Mouse (Mus musculus): Measurements from ENCODE around the gene Polr3c. TPM values are rescaled to one million over a fixed set of nuclear protein-coding genes. Genes with fewer than 3 reads are reported as not detected.

Polr3c gene
- polyA plus RNA-seq, 2 experiments, result 26.3 to 40.5 TPM

DNA sequence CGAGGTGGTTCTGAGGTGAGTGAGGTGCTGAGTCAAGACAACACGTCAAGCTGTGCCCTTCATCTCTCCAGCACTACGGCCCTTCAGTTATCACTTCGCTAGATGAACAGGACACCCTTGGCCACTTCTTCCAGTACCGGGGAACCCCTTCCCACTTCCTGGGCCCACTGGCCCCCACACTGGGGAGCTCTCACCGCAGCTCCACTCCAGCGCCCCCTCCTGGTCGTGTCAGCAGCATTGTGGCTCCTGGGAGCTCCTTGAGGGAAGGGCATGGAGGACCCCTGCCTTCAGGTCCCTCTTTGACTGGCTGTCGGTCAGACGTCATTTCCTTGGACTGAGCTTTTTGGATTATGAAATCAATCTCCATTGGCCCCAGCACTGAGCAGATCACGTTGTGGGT is 22.6 kb downstream of the Polr3c start:
- Histone ChIP-seq H3K27ac (replicated peaks; ENCODE audit: low read depth, low read length) (no peak overlapping the region), H3K27me3 (ENCODE audit: control insufficient read depth, insufficient read depth, low read length) (no peaks in the 10 kb centered on the region), H3K4me2 (replicated peaks; ENCODE audit: low read depth, low read length, severe bottlenecking) (no peak overlapping the region), H3K9ac (ENCODE audit: low read depth, low read length, severe bottlenecking) (no peak overlapping the region), H3K36me3 (ENCODE audit: control insufficient read depth, insufficient read depth, low read length) (peaks cover 57% of the 10 kb centered on the region), H3K4me1 (ENCODE audit: control insufficient read depth, insufficient read depth, low read length) (no peaks in the 10 kb centered on the region; the same call in 1 of the 2 replicates), H3K9me3 (ENCODE audit: control insufficient read depth, low read length) (no peaks in the 10 kb centered on the region), H3K4me3 (replicated peaks; ENCODE audit: low read length) (no peak overlapping the region)
- no peak for DNase-seq (ENCODE audit: low spot score)
- WGBS, result 70% methylated on average over 11 of the region's 11 CpGs
- ATAC-seq (ENCODE audit: low FRiP score, low read depth), result no peak
- TF ChIP-seq POLR2A (IDR thresholded peaks at IDR 0.05; ENCODE audit: borderline replicate concordance, extremely low read depth, insufficient read depth, insufficient read length), result no peak

GRCm38 (mm10) chr3:96701003-96701402 is 26.4 kb downstream of the Polr3c start:
- no peak overlapping the region for H3K27ac ChIP-seq (replicated peaks; ENCODE audit: low read depth, low read length)
- H3K4me2 ChIP-seq (replicated peaks; ENCODE audit: low read depth, low read length, severe bottlenecking), result no peak overlapping the region
- no peak overlapping the region for H3K4me3 ChIP-seq (replicated peaks; ENCODE audit: low read length)
- H3K9me3 ChIP-seq (ENCODE audit: control insufficient read depth, low read length), result no peaks in the 10 kb centered on the region
- peaks cover 62% of the 10 kb centered on the region for H3K36me3 ChIP-seq (ENCODE audit: control insufficient read depth, insufficient read depth, low read length)
- WGBS, result 81% methylated on average over 4 of the region's 4 CpGs
- H3K9ac ChIP-seq (ENCODE audit: low read depth, low read length, severe bottlenecking), result no peak overlapping the region
- DNase-seq (ENCODE audit: low spot score), result no peak
- H3K27me3 ChIP-seq (ENCODE audit: control insufficient read depth, insufficient read depth, low read length), result no peaks in the 10 kb centered on the region
- TF ChIP-seq POLR2A (IDR thresholded peaks at IDR 0.05; ENCODE audit: borderline replicate concordance, extremely low read depth, insufficient read depth, insufficient read length), result no peak
- peaks cover 10% of the 10 kb centered on the region for H3K4me1 ChIP-seq (ENCODE audit: control insufficient read depth, insufficient read depth, low read length)
- ATAC-seq (ENCODE audit: low FRiP score, low read depth), result no peak

- no peaks in the 10 kb centered on the region for H3K27me3 ChIP-seq (ENCODE audit: control insufficient read depth, insufficient read depth, low read length)
- ATAC-seq (ENCODE audit: low FRiP score, low read depth), result no peak
- H3K9me3 ChIP-seq (ENCODE audit: control insufficient read depth, low read length), result no peaks in the 10 kb centered on the region
- H3K9ac ChIP-seq (ENCODE audit: low read depth, low read length, severe bottlenecking), result no peak overlapping the region
- no peak for DNase-seq (ENCODE audit: low spot score)
- TF ChIP-seq POLR2A (IDR thresholded peaks at IDR 0.05; ENCODE audit: borderline replicate concordance, extremely low read depth, insufficient read depth, insufficient read length), result no peak
- peaks cover 14% of the 10 kb centered on the region for H3K4me1 ChIP-seq (ENCODE audit: control insufficient read depth, insufficient read depth, low read length)
- no peak overlapping the region for H3K4me2 ChIP-seq (replicated peaks; ENCODE audit: low read depth, low read length, severe bottlenecking)
- H3K36me3 ChIP-seq (ENCODE audit: control insufficient read depth, insufficient read depth, low read length), result peaks cover 60% of the 10 kb centered on the region
- H3K27ac ChIP-seq (replicated peaks; ENCODE audit: low read depth, low read length), result no peak overlapping the region
- no peak overlapping the region for H3K4me3 ChIP-seq (replicated peaks; ENCODE audit: low read length)
- WGBS, result 56% methylated on average over 7 of the region's 7 CpGs
These were observed 27.1 kb downstream of the Polr3c start for GRCm38 (mm10) chr3:96700376-96700775.

- Histone ChIP-seq H3K9me3 (ENCODE audit: control insufficient read depth, low read length) (no peaks in the 10 kb centered on the region), H3K27me3 (ENCODE audit: control insufficient read depth, insufficient read depth, low read length) (no peaks in the 10 kb centered on the region), H3K4me3 (replicated peaks; ENCODE audit: low read length) (no peak overlapping the region), H3K4me1 (ENCODE audit: control insufficient read depth, insufficient read depth, low read length) (peaks cover 14% of the 10 kb centered on the region), H3K4me2 (replicated peaks; ENCODE audit: low read depth, low read length, severe bottlenecking) (no peak overlapping the region), H3K36me3 (ENCODE audit: control insufficient read depth, insufficient read depth, low read length) (peaks cover 48% of the 10 kb centered on the region), H3K9ac (ENCODE audit: low read depth, low read length, severe bottlenecking) (no peak overlapping the region; the same call in 1 of the 2 replicates), H3K27ac (replicated peaks; ENCODE audit: low read depth, low read length) (no peak overlapping the region)
- 29% methylated on average over 19 of the region's 19 CpGs for WGBS
- DNase-seq (ENCODE audit: low spot score) (no peak), ATAC-seq (ENCODE audit: low FRiP score, low read depth) (no peak)
- TF ChIP-seq POLR2A (IDR thresholded peaks at IDR 0.05; ENCODE audit: borderline replicate concordance, extremely low read depth, insufficient read depth, insufficient read length), result no peak
These were observed 28.3 kb downstream of the Polr3c start for GRCm38 (mm10) chr3:96698993-96699690.

DNA sequence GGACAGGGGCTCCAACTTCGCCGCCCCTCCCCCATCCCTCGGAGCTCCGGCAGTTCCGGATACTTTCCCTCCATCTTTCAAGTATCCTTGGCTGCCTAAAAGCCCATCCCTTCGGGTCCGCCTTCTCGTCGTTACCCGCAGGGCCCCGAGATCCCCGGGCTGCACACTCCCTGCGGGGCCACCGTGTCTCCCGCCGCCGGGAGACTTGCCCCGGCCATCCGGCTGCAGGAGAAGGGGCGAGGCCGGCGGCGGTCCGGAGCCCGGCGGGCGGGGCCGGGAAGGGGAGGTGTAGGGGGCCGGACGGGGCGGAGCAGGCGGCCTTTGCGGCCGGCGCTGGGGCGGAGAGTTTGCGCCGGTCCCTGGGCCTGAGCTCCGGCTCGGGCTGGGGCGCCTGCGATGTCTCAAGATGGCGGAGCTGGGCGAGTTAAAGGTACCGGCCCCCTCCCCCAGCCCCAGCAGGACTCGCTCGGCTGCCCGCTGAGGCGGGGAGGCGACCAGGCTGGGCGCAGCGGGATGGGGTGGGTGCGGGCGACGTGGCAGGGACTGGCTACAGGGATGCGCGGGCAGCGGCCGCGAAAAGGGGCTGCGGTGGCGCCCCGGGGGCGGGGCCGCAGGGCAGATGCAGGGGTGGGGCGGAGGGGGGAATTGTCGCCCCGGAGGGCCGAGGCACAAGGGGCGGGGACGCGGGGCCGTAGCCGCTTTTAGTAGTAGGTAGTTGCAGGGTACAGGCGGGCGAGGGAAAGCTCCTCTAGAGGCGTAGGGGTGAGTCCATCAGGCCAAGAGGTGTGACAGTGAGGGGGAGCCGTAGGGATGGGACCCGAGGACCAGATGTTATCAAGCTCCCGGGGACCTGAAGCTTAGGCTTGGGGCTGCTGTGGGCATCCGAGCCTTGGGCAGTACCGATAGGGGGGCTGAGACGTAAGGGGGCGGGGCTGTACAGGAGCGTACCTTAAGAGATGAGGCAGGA is 30.4 kb downstream of the Polr3c start:
- Histone ChIP-seq H3K4me3 (replicated peaks; ENCODE audit: low read length) (peak overlapping the region; percentile 81), H3K27ac (replicated peaks; ENCODE audit: low read depth, low read length) (peak overlapping the region; percentile 91), H3K36me3 (ENCODE audit: control insufficient read depth, insufficient read depth, low read length) (peaks cover 28% of the 10 kb centered on the region), H3K4me1 (ENCODE audit: control insufficient read depth, insufficient read depth, low read length) (peaks cover 14% of the 10 kb centered on the region), H3K27me3 (ENCODE audit: control insufficient read depth, insufficient read depth, low read length) (no peaks in the 10 kb centered on the region), H3K9ac (ENCODE audit: low read depth, low read length, severe bottlenecking) (peak overlapping the region; percentile 79), H3K4me2 (replicated peaks; ENCODE audit: low read depth, low read length, severe bottlenecking) (peak overlapping the region; percentile 72), H3K9me3 (ENCODE audit: control insufficient read depth, low read length) (no peaks in the 10 kb centered on the region)
- peak; percentile 64; the same call in 1 of the 2 replicates for TF ChIP-seq POLR2A (IDR thresholded peaks at IDR 0.05; ENCODE audit: borderline replicate concordance, extremely low read depth, insufficient read depth, insufficient read length)
- 2% methylated on average over 61 of the region's 85 CpGs for WGBS
- peak; percentile 89 for DNase-seq (ENCODE audit: low spot score)
- ATAC-seq (ENCODE audit: low FRiP score, low read depth), result peak; percentile 92
